ENCODE assay signal across 8 mouse cellular contexts in the genomic region with DNA sequence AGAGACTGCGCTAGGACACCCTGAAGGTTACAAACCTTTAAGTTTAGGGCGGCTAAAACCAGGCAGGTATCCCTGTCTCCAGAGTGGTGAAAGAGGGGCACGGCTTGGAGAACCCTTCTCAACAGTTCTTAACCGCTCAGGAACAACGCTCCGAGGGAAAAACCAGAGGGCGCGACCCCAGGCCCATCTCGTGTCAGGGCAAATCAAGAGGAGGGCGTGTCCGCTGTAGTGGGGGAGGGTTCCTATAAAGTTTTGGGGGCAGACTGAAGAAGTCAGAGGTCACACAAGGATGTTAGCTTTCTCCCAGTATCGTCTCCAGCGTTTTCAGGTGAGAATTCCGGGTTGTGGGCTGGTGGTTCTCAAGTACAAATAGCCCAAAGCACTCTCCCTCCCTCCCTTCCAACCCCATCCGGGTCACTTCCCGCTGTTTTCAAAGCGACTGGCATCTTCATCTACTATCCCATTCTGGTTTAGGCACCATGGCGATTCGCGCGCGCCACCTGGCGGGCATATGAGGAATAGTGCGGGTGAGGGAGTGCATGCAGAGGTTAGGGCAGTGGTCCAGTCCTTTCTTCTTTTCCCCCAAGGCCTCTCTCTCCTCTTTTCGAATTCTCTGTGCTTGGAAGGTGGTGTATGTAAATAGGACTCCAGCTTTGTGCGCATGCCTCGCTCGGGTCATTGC. TPM values are rescaled to one million over a fixed set of nuclear protein-coding genes. Genes with fewer than 3 reads are reported as not detected.
A peak's percentile ranks its signal among the peaks of the same experiment; 100 is the strongest.
DNase-seq lines count a peak whose midpoint lies in the region; ATAC-seq and TF ChIP-seq lines count a peak whose summit lies in the region.

A gene (minus strand): TSS at position 489 of the 682 bp plus-strand sequence.

- H3K27me3 ChIP-seq in G1E (ENCODE audit: insufficient read depth, low read length), result peaks cover 5% of the 10 kb centered on the region
- H3K27me3 ChIP-seq in forebrain, embryonic 16.5 days (replicated peaks; ENCODE audit: control insufficient read depth, insufficient read depth, low read length), result no peaks in the 10 kb centered on the region
- no peaks in the 10 kb centered on the region for H3K27me3 ChIP-seq in neural tube, embryonic 15.5 days (replicated peaks)

- H3K9me3 ChIP-seq in G1E (replicated peaks), result no peaks in the 10 kb centered on the region
- no peaks in the 10 kb centered on the region for H3K9me3 ChIP-seq in forebrain, embryonic 16.5 days (ENCODE audit: control insufficient read depth, low read length)
- no peaks in the 10 kb centered on the region for H3K9me3 ChIP-seq in neural tube, embryonic 15.5 days (replicated peaks)

- WGBS in forebrain, embryonic 16.5 days, result 7% methylated on average over 28 of the region's 28 CpGs
- 7% methylated on average over 28 of the region's 28 CpGs for WGBS in neural tube, embryonic 15.5 days

- H3K9ac ChIP-seq in forebrain, embryonic 16.5 days (replicated peaks; ENCODE audit: low read depth, low read length), result no peak within 1 kb of the TSS
- H3K9ac ChIP-seq in neural tube, embryonic 15.5 days (replicated peaks), result no peak within 1 kb of the TSS

- peak; percentile 45 for ATAC-seq in G1E (ENCODE audit: extremely low read depth, insufficient number of reproducible peaks, low FRiP score, poor library complexity, severe bottlenecking)
- peak; percentile 70 for ATAC-seq in forebrain, embryonic 16.5 days
- ATAC-seq in neural tube, embryonic 15.5 days (ENCODE audit: low FRiP score), result peak; percentile 92

- peak within 1 kb of the TSS; percentile 44 for H3K4me2 ChIP-seq in forebrain, embryonic 16.5 days (ENCODE audit: low read length)
- H3K4me2 ChIP-seq in neural tube, embryonic 15.5 days, result peak within 1 kb of the TSS; percentile 61

- no peaks in the 10 kb centered on the region for H3K36me3 ChIP-seq in G1E (replicated peaks)
- no peaks in the 10 kb centered on the region for H3K36me3 ChIP-seq in forebrain, embryonic 16.5 days (ENCODE audit: control insufficient read depth, insufficient read depth)
- H3K36me3 ChIP-seq in neural tube, embryonic 15.5 days, result no peaks in the 10 kb centered on the region

- H3K4me3 ChIP-seq in G1E (ENCODE audit: low read depth, low read length), result no peak within 1 kb of the TSS
- peak within 1 kb of the TSS; percentile 10; the same call in 1 of the 2 replicates for H3K4me3 ChIP-seq in forebrain, embryonic 16.5 days (replicated peaks; ENCODE audit: low read length)
- peak within 1 kb of the TSS; percentile 28 for H3K4me3 ChIP-seq in neural tube, embryonic 15.5 days (replicated peaks)

- intact Hi-C loops in heart, postnatal 36 days (cut with DNase I), result loop anchor here (1.0 to 5.0 kb wide), 4 partner anchors 113 to 267 kb away; no protein-coding TSS in a partner anchor

- H3K4me1 ChIP-seq in G1E (ENCODE audit: insufficient read depth, low read depth, low read length), result no peaks in the 10 kb centered on the region
- peaks cover 19% of the 10 kb centered on the region for H3K4me1 ChIP-seq in forebrain, embryonic 16.5 days (replicated peaks; ENCODE audit: control insufficient read depth, insufficient read depth, low read length)
- peaks cover 5% of the 10 kb centered on the region for H3K4me1 ChIP-seq in neural tube, embryonic 15.5 days

- peak; percentile 59 for DNase-seq in G1E (ENCODE audit: low spot score)
- DNase-seq in cerebellum, adult 18-20 months, result peak; percentile 77 to 88
- peak; percentile 82 to 83 for DNase-seq in heart, postnatal 36 days
- DNase-seq in layer of hippocampus, adult 18-20 months (ENCODE audit: low spot score in 2 of 2), result peak; percentile 58 to 89
- peak; percentile 65 to 76 for DNase-seq in lung, adult 18-20 months
- DNase-seq in testis, postnatal 10 days (ENCODE audit: low spot score), result peak; percentile 79

- H3K27ac ChIP-seq in forebrain, embryonic 16.5 days (ENCODE audit: low read length), result no peak within 1 kb of the TSS
- no peak within 1 kb of the TSS for H3K27ac ChIP-seq in neural tube, embryonic 15.5 days (replicated peaks)

- TF ChIP-seq CTCF in G1E (IDR thresholded peaks at IDR 0.05; ENCODE audit: low read depth, low read length), result peak; percentile 94

RNA-seq across cellular contexts. Expression of the gene that starts here (rescaled TPM):
- not detected in 2 replicates for total RNA-seq in G1E (2014; fragmentation: Nextera tagmentation)
- 0.22 TPM in 1 of 2 replicates, not detected in the other for total RNA-seq in G1E (2017)
- not detected in 2 replicates for polyA plus RNA-seq in G1E (2012)
- not detected in 2 replicates for polyA plus RNA-seq in forebrain, embryonic 16.5 days (2015; fragmentation: Nextera tagmentation; extraction: Ambion mirVana)
- under 1 TPM; 0.24 to 0.28 TPM for total RNA-seq in heart, postnatal 36 days (2021)
- not detected for total RNA-seq in layer of hippocampus, adult 18-20 months (2021)
- not detected in 2 replicates for polyA plus RNA-seq in neural tube, embryonic 15.5 days (2015; fragmentation: Nextera tagmentation; extraction: Ambion mirVana)

Comparison
In these comparisons a context has a peak if more than half of its experiments do, and no peak if none do; other contexts are left out.
1. Peak in DNase-seq and ATAC-seq in G1E; RNA of the gene not detected or under 1 TPM.
2. Peak in ATAC-seq, H3K4me3 ChIP-seq and H3K4me2 ChIP-seq in forebrain, embryonic 16.5 days; RNA of the gene not detected or under 1 TPM.
3. Peak in DNase-seq in heart, postnatal 36 days; RNA of the gene not detected or under 1 TPM.
4. Peak in DNase-seq in layer of hippocampus, adult 18-20 months; RNA of the gene not detected or under 1 TPM.
5. Peak in ATAC-seq, H3K4me3 ChIP-seq and H3K4me2 ChIP-seq in neural tube, embryonic 15.5 days; RNA of the gene not detected or under 1 TPM.